8 mouse cellular contexts compared by ENCODE assay signal in genomic region chr5:139325395-139325966, GRCm38 (mm10). TPM values are rescaled to one million over a fixed set of nuclear protein-coding genes. Genes with fewer than 3 reads are reported as not detected.
DNase-seq lines count a peak whose midpoint lies in the region; ATAC-seq lines count a peak whose summit lies in the region.

Gene Adap1 (minus strand): TSS chr5:139325622.

- H3K4me3 ChIP-seq in forebrain, embryonic 10.5 days, result peak within 1 kb of the TSS; percentile 76
- peak within 1 kb of the TSS; percentile 71 for H3K4me3 ChIP-seq in lung, embryonic 16.5 days (ENCODE audit: low read length)

- intact Hi-C loops in heart, postnatal 36 days (cut with DNase I), result loop anchor here (1.0 kb wide), 1 partner anchor 43 kb away; no protein-coding TSS in a partner anchor

- ATAC-seq in lung, embryonic 16.5 days (ENCODE audit: low read depth), result peak; percentile 83

- peak within 1 kb of the TSS; percentile 98 for H3K4me2 ChIP-seq in lung, embryonic 16.5 days (ENCODE audit: low read depth, low read length)

- 3% methylated on average over 61 of the region's 61 CpGs for WGBS in forebrain, embryonic 10.5 days
- WGBS in lung, embryonic 16.5 days, result 2% methylated on average over 35 of the region's 61 CpGs

- H3K4me1 ChIP-seq in forebrain, embryonic 10.5 days, result peaks cover 27% of the 10 kb centered on the region
- H3K4me1 ChIP-seq in lung, embryonic 16.5 days (replicated peaks; ENCODE audit: control insufficient read depth, insufficient read depth, low read length), result peaks cover 10% of the 10 kb centered on the region

- H3K27ac ChIP-seq in forebrain, embryonic 10.5 days, result peak within 1 kb of the TSS; percentile 71
- H3K27ac ChIP-seq in lung, embryonic 16.5 days (ENCODE audit: low read length), result no peak within 1 kb of the TSS

- no peaks in the 10 kb centered on the region for H3K36me3 ChIP-seq in forebrain, embryonic 10.5 days (replicated peaks)
- no peaks in the 10 kb centered on the region for H3K36me3 ChIP-seq in lung, embryonic 16.5 days (ENCODE audit: control insufficient read depth, insufficient read depth, low read length)

- peaks cover 66% of the 10 kb centered on the region for H3K27me3 ChIP-seq in forebrain, embryonic 10.5 days (ENCODE audit: poor library complexity, severe bottlenecking)
- H3K27me3 ChIP-seq in lung, embryonic 16.5 days (ENCODE audit: control insufficient read depth, insufficient read depth, low read depth, low read length), result peaks cover 23% of the 10 kb centered on the region

- H3K9ac ChIP-seq in lung, embryonic 16.5 days (ENCODE audit: low read length), result peak within 1 kb of the TSS; percentile 75

- DNase-seq in CD8-positive naive resting alpha-beta T cell, adult 2 months (ENCODE audit: low read depth in 2 of 2, low spot score in 2 of 2), result peak; percentile 16 to 32
- peak; percentile 82 for DNase-seq in adrenal gland, postnatal 14 days
- DNase-seq in forebrain, embryonic 10.5 days (ENCODE audit: extremely low spot score, low spot score), result peak; percentile 38
- DNase-seq in heart, postnatal 36 days, result peak; percentile 55 to 61
- peak; percentile 66 for DNase-seq in layer of hippocampus, adult 9-11 months
- peak; percentile 79 for DNase-seq in retina, postnatal 1 day
- peak; percentile 60 for DNase-seq in urinary bladder, postnatal 14 days (ENCODE audit: low spot score)

- no peaks in the 10 kb centered on the region for H3K9me3 ChIP-seq in forebrain, embryonic 10.5 days
- no peaks in the 10 kb centered on the region for H3K9me3 ChIP-seq in lung, embryonic 16.5 days (ENCODE audit: control insufficient read depth, low read length)

RNA-seq across cellular contexts. Expression of gene Adap1, which starts in this region (rescaled TPM):
- 4.5 and 6.8 TPM in 2 replicates for total RNA-seq in adrenal gland, postnatal 14 days (2021)
- 0.27 and 0.49 TPM in 2 replicates for polyA plus RNA-seq in forebrain, embryonic 10.5 days (2016; fragmentation: Nextera tagmentation; extraction: Ambion mirVana)
- total RNA-seq in heart, postnatal 36 days (2021), result 1 to 10 TPM; 1.4 to 1.5 TPM
- 1.7 and 1.9 TPM in 2 replicates for polyA plus RNA-seq in lung, embryonic 16.5 days (2015; fragmentation: Nextera tagmentation; extraction: Ambion mirVana)

Comparison
In these comparisons a context has a peak if more than half of its experiments do, and no peak if none do; other contexts are left out.
1. Peak in DNase-seq, H3K4me3 ChIP-seq and H3K27ac ChIP-seq in forebrain, embryonic 10.5 days; RNA of the gene not detected or under 1 TPM.
2. DNase-seq: peak in every context shown above with its lines; median percentile 82 in adrenal gland, postnatal 14 days; 79 in retina, postnatal 1 day; 66 in layer of hippocampus, adult 9-11 months; 60 in urinary bladder, postnatal 14 days; 58 in heart, postnatal 36 days; 38 in forebrain, embryonic 10.5 days; 24 in CD8-positive naive resting alpha-beta T cell, adult 2 months.